Mouse (Mus musculus): ENCODE measurements at regions not wholly inside any gene's neighbourhood (a gene's known extent, or its start where the extent isn't known, plus 50 kb on each side); places are given as distances from the start of the nearest gene placed in this dataset.

DNA sequence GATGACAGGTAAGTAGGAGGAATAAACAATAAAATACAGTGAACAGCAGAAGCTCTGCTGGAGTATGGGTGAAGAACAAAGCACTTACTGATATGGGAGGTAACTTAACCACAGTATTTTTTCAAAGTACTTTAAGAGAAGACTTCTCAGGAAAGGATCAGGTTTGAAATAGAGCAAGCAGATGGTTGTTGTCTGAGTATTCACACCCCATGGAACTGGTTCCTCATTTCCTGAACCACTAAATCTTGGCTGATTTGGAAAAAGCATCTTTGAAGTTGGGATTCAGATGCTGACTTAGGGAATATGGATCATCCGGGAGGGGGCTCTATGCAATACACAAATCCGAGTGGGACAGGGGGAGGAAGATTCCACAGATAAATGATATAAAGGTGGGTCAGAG lies 3930.7 kb downstream of the 9330182O14Rik start:
- no peak for ATAC-seq (ENCODE audit: low FRiP score)
- 96% methylated on average over 2 of the region's 2 CpGs for WGBS

DNA sequence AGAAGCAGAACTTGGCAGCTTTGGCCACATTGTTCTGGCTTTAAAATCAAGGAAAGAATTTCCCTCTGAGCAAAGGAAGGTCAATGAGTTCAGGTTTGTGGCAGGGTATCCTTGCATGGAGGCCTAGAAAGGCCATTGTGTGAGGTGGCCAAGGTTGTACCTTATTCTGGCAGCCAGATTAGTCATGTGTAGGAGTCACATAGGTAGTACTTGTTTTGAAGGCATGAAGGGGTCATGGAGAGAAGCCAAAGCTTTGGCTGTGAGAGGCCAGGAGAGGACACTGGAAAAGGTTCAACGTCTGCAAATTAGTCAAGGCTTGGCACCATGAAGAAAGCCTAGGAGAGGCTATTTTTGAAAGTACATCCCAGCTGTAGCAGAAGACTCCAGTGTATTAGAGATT lies 3949.5 kb downstream of the 9330182O14Rik start:
- 90% methylated on average over 1 of the region's 1 CpGs for WGBS
- Histone ChIP-seq H3K9me3 (replicated peaks) (no peaks in the 10 kb centered on the region), H3K4me3 (replicated peaks) (no peak overlapping the region), H3K4me2 (no peak overlapping the region), H3K36me3 (no peaks in the 10 kb centered on the region), H3K27ac (replicated peaks) (no peak overlapping the region), H3K4me1 (no peaks in the 10 kb centered on the region), H3K9ac (replicated peaks) (no peak overlapping the region), H3K27me3 (replicated peaks) (no peaks in the 10 kb centered on the region)
- no peak for ATAC-seq (ENCODE audit: low FRiP score)

More for the DNA sequence above, 3930.7 kb downstream of the 9330182O14Rik start:
- H3K4me2 ChIP-seq: no peak overlapping the region
- H3K9ac ChIP-seq (replicated peaks): no peak overlapping the region
- H3K4me1 ChIP-seq: no peaks in the 10 kb centered on the region
- H3K4me3 ChIP-seq (replicated peaks): no peak overlapping the region
- H3K9me3 ChIP-seq (replicated peaks): no peaks in the 10 kb centered on the region
- no peaks in the 10 kb centered on the region for H3K36me3 ChIP-seq
- no peaks in the 10 kb centered on the region for H3K27me3 ChIP-seq (replicated peaks)
- no peak overlapping the region for H3K27ac ChIP-seq (replicated peaks)

DNA sequence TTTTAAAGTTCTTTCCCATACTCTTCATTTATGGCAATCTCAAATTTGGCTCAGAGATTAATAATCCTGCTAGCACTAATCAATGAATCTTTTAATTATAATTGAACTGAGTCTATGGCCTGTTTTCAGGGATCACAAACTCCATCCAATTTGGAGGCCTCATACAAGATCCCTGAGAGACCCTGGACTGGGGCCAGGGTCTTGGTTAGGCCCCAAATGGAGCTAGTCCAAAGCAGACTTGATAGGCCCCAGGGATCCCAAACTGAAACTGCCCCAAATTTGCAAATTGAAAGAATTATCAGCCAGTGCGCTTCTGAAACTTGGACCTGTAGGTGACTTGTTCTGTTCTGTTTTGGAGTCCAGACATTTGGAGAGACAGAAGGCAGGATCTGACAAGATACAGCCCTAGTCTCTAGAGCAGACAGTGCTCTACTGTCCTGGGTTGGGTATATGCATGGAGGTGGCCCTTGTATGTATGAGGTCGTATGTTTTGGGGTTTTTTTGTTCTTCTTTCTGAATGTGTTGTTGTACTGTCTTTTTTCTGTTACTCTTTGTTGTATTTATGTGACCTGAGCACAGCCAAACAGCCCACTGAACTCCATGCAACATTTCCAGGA lies 3978.3 kb downstream of the 9330182O14Rik start:
- no peak overlapping the region for H3K27ac ChIP-seq (replicated peaks)
- no peak overlapping the region for H3K4me3 ChIP-seq (replicated peaks)
- H3K27me3 ChIP-seq (replicated peaks): no peaks in the 10 kb centered on the region
- H3K9me3 ChIP-seq (replicated peaks): no peaks in the 10 kb centered on the region
- H3K4me2 ChIP-seq: no peak overlapping the region
- no peak overlapping the region for H3K9ac ChIP-seq (replicated peaks)
- ATAC-seq (ENCODE audit: low FRiP score): no peak
- H3K4me1 ChIP-seq: no peaks in the 10 kb centered on the region
- no peaks in the 10 kb centered on the region for H3K36me3 ChIP-seq
- 89% methylated on average over 2 of the region's 2 CpGs for WGBS

DNA sequence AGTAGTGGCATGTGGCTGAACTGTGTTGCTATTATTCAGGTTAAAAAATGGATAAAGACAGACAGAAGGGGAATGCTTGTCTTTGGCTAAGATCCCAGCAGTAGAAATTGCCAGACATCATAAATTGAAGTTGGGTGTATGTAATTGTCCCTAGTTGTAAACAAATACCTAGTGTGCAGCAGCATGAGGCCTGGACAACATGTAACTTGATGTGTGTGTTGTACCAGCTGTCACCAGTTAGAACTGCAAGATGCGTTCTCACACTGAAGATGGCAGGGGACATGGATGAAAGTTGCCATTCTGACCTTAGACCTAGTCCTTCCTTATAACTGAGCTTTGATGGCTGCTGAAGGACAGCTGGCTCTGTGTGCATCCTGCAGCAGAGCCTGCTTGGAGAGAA lies 4000.0 kb downstream of the 9330182O14Rik start:
- WGBS: 74% methylated on average over 1 of the region's 1 CpGs
- no peak for ATAC-seq (ENCODE audit: low FRiP score)
- no peak overlapping the region for H3K4me3 ChIP-seq (replicated peaks)
- no peaks in the 10 kb centered on the region for H3K36me3 ChIP-seq
- H3K27ac ChIP-seq (replicated peaks): no peak overlapping the region
- no peaks in the 10 kb centered on the region for H3K9me3 ChIP-seq (replicated peaks)
- no peaks in the 10 kb centered on the region for H3K27me3 ChIP-seq (replicated peaks)
- no peak overlapping the region for H3K4me2 ChIP-seq
- no peaks in the 10 kb centered on the region for H3K4me1 ChIP-seq
- H3K9ac ChIP-seq (replicated peaks): no peak overlapping the region

Measured in neural tube, embryonic 15.5 days (tissue).